Comparison of ENCODE assay signal across 11 mouse cellular contexts in the genomic region with DNA sequence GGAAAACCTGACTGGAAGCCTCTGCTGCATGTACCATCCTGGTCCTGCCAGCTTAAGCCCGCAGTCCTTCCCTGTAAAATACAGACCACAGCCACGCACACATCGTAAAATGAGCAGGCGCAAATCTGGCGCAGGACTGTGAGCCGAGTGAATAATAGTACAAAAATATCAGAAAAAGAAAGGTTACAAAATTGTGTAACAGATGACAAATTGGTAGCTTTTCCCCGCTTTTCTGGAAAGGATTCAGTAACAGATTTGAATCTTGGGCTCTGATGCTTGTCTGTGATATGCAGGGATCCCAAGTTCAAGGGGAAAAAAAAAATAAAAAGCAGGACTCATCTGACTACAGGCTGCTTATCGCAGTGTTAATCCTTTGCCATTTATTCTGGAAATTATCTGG.
A peak's percentile ranks its signal among the peaks of the same experiment; 100 is the strongest.
DNase-seq lines count a peak whose midpoint lies in the region; ATAC-seq and TF ChIP-seq lines count a peak whose summit lies in the region.
"Had no signal": no experiment of that assay in that cellular context is flagged by ENCODE, and none has a peak within 500 bp of the region (broad histone marks: within the 10 kb centered on the region; RNA-seq: fewer than 3 reads in every experiment).

No protein-coding gene starts in this region.

- no peak for DNase-seq in left cerebral cortex, adult 2 months (ENCODE audit: extremely low spot score in 1 of 2, low spot score in 2 of 2)
- DNase-seq in left cerebral cortex, postnatal 36 days (ENCODE audit: low spot score in 2 of 2): no peak
- peak; percentile 34 for DNase-seq in brain, adult 2 months (ENCODE audit: low read depth, low spot score)
- DNase-seq in layer of hippocampus, adult 2 months (ENCODE audit: low spot score in 2 of 2): peak in 1 of 2 experiments; percentile 49
- DNase-seq in B cell, adult 2 months: no peak
- no peak for DNase-seq in ovary, postnatal 14 days (ENCODE audit: low spot score)
- DNase-seq: gastrocnemius, postnatal 25 days; kidney, adult 9 months had no signal

- no peaks in the 10 kb centered on the region for H3K36me3 ChIP-seq in forebrain, embryonic 13.5 days (ENCODE audit: poor library complexity, severe bottlenecking)
- no peaks in the 10 kb centered on the region for H3K36me3 ChIP-seq in forebrain, embryonic 12.5 days (replicated peaks)

- H3K9ac ChIP-seq in forebrain, embryonic 13.5 days: no peak overlapping the region
- H3K9ac ChIP-seq in forebrain, embryonic 12.5 days: no peak overlapping the region

- ATAC-seq in forebrain, embryonic 13.5 days: no peak
- no peak for ATAC-seq in forebrain, embryonic 12.5 days (ENCODE audit: low FRiP score)

- H3K9me3 ChIP-seq in forebrain, embryonic 13.5 days (replicated peaks): no peaks in the 10 kb centered on the region
- no peaks in the 10 kb centered on the region for H3K9me3 ChIP-seq in forebrain, embryonic 12.5 days

- peaks cover 39% of the 10 kb centered on the region for H3K4me1 ChIP-seq in forebrain, embryonic 13.5 days
- peaks cover 26% of the 10 kb centered on the region for H3K4me1 ChIP-seq in forebrain, embryonic 12.5 days

- H3K27ac ChIP-seq in forebrain, embryonic 13.5 days: peak overlapping the region; percentile 37
- no peak overlapping the region for H3K27ac ChIP-seq in forebrain, embryonic 12.5 days
- H3K27ac ChIP-seq in left cerebral cortex, adult 2 months: peak overlapping the region; percentile 25; the same call in 1 of the 2 replicates
- peak overlapping the region; percentile 82 for H3K27ac ChIP-seq in layer of hippocampus, adult 2 months

- WGBS in forebrain, embryonic 13.5 days: 85% methylated on average over 8 of the region's 8 CpGs
- 85% methylated on average over 8 of the region's 8 CpGs for WGBS in forebrain, embryonic 12.5 days

- intact Hi-C loops in left cerebral cortex, adult 2 months (cut with DNase I): loop anchor here (5.0 kb wide), 2 partner anchors 79 to 146 kb away; a partner anchor contains a TSS
- intact Hi-C loops in left cerebral cortex, postnatal 36 days (cut with DNase I): loop anchor here (5.0 kb wide), 1 partner anchor 39 kb away; no protein-coding TSS in a partner anchor

- no peak for TF ChIP-seq CTCF in left cerebral cortex, adult 2 months (IDR thresholded peaks at IDR 0.05)
- no peak for TF ChIP-seq CTCF in layer of hippocampus, adult 2 months (conservative IDR thresholded peaks at IDR 0.05)

- no peaks in the 10 kb centered on the region for H3K27me3 ChIP-seq in forebrain, embryonic 13.5 days
- H3K27me3 ChIP-seq in forebrain, embryonic 12.5 days: no peaks in the 10 kb centered on the region
- H3K27me3 ChIP-seq: megakaryocyte, embryonic 14.5 days had no signal

- H3K4me2 ChIP-seq in forebrain, embryonic 13.5 days: no peak overlapping the region
- H3K4me2 ChIP-seq in forebrain, embryonic 12.5 days: no peak overlapping the region

- H3K4me3 ChIP-seq in forebrain, embryonic 13.5 days: no peak overlapping the region
- no peak overlapping the region for H3K4me3 ChIP-seq in forebrain, embryonic 12.5 days (replicated peaks)
- H3K4me3 ChIP-seq in left cerebral cortex, adult 2 months: no peak overlapping the region
- H3K4me3 ChIP-seq in layer of hippocampus, adult 2 months: peak overlapping the region; percentile 31; the same call in 1 of the 2 replicates
- H3K4me3 ChIP-seq: megakaryocyte, embryonic 14.5 days had no signal
